Mouse (Mus musculus) frontal cortex, postnatal 14 days (tissue): Measurements from ENCODE around the gene Dmkn.
A peak's percentile ranks its signal among the peaks of the same experiment; 100 is the strongest.
"Not testable (repeated sequence)": the region's sequence is repeated elsewhere in the genome, so short reads cannot be mapped to it uniquely, and the experiment has no call there.

Experiments used
- DNase-seq, 2 experiments: peaks; one replicate each; pipeline ENCODE4 v3.0.0; 2022; ENCODE audit warnings: low spot score in 2 of 2

The Dmkn gene

GRCm38 (mm10) chr7:30763456-30763855 lies at the start of gene Dmkn:
Gene Dmkn (plus strand): TSS chr7:30763756.
- DNase-seq: no peak

- peak; percentile 52 to 61 for DNase-seq
Measured at GRCm38 (mm10) chr7:30717006-30717715, 46.4 kb upstream of the Dmkn start.

- no peak for DNase-seq
Measured at GRCm38 (mm10) chr7:30717716-30718046, 45.9 kb upstream of the Dmkn start.

GRCm38 (mm10) chr7:30719669-30720068 lies 43.9 kb upstream of the Dmkn start:
- DNase-seq: no peak

GRCm38 (mm10) chr7:30721286-30721685 lies 42.3 kb upstream of the Dmkn start:
- DNase-seq: no peak

- no peak for DNase-seq
Measured at GRCm38 (mm10) chr7:30723274-30723953, 40.1 kb upstream of the Dmkn start.

GRCm38 (mm10) chr7:30728214-30728613 lies 35.3 kb upstream of the Dmkn start:
- DNase-seq: no peak

GRCm38 (mm10) chr7:30728739-30729395 lies 34.7 kb upstream of the Dmkn start:
- no peak for DNase-seq

- DNase-seq: peak; percentile 93
Measured at GRCm38 (mm10) chr7:30729396-30730063, 34.0 kb upstream of the Dmkn start, which contains the start of gene Tmem147. Gene Tmem147 (minus strand): TSS chr7:30729540.

GRCm38 (mm10) chr7:30730064-30730722 lies 33.4 kb upstream of the Dmkn start:
- DNase-seq: not testable (repeated sequence)

- DNase-seq: no peak
Measured at GRCm38 (mm10) chr7:30736211-30736610, 27.3 kb upstream of the Dmkn start.

GRCm38 (mm10) chr7:30742570-30742969 lies 21.0 kb upstream of the Dmkn start:
- DNase-seq: not testable (repeated sequence)

GRCm38 (mm10) chr7:30743617-30744016 lies 19.9 kb upstream of the Dmkn start, which contains the start of gene Gapdhs:
Gene Gapdhs (minus strand): TSS chr7:30743681.
- DNase-seq: not testable (repeated sequence)

- DNase-seq: no peak
Measured at GRCm38 (mm10) chr7:30744022-30744598, 19.4 kb upstream of the Dmkn start.

GRCm38 (mm10) chr7:30747525-30748204 lies 15.9 kb upstream of the Dmkn start:
- DNase-seq: no peak

- no peak for DNase-seq
Measured at GRCm38 (mm10) chr7:30749824-30750606, 13.5 kb upstream of the Dmkn start.

GRCm38 (mm10) chr7:30751086-30751669 lies 12.4 kb upstream of the Dmkn start, which contains the start of gene Sbsn:
Gene Sbsn (plus strand): TSS chr7:30751471.
- DNase-seq: no peak

GRCm38 (mm10) chr7:30757001-30757400 lies 6.6 kb upstream of the Dmkn start:
- DNase-seq: no peak

GRCm38 (mm10) chr7:30758853-30759252 lies 4.7 kb upstream of the Dmkn start:
- no peak for DNase-seq
